Mouse (Mus musculus) erythroblast, adult 5-6 weeks (primary cell): ENCODE results near the gene Lyg1. TPM values are rescaled to one million over a fixed set of nuclear protein-coding genes. Genes with fewer than 3 reads are reported as not detected.
"Not testable (repeated sequence)": the region's sequence is repeated elsewhere in the genome, so short reads cannot be mapped to it uniquely, and the experiment has no call there.

ENCODE experiments used
- ATAC-seq: replicated peaks from 2 replicates; pipeline ENCODE4 v1.8.0; 2016; ENCODE audit warnings: moderate number of reproducible peaks, mild to moderate bottlenecking, moderate TSS enrichment, inconsistent platforms; ENCODE audit not compliant: poor library complexity, low FRiP score, severe bottlenecking
- total RNA-seq, 2 experiments: library from RNA; stranded (forward) in 1 of 2; stranded (reverse) in 1 of 2; fragments of 150-400 nt in 1 of 2; fragments of 200-764, 138-1000 nt in 1 of 2; gene quantifications; 2 replicates each; pipeline versions ENCODE4 v1.2.3 to v1.2.4; 2015 to 2017; ENCODE audit warnings: low replicate concordance in 2 of 2

Lyg1 gene
- total RNA-seq (2015; ENCODE audit: low replicate concordance) (not detected in 2 replicates), total RNA-seq (2017; ENCODE audit: low replicate concordance) (not detected in 2 replicates)

- ATAC-seq, result no peak
Observed at GRCm38 (mm10) chr1:37957659-37958058, at the start of gene Lyg1. Lyg1 (minus strand) TSS chr1:37957759.

- no peak for ATAC-seq
Observed at GRCm38 (mm10) chr1:38006741-38007140, 49.2 kb upstream of the Lyg1 start.

DNA sequence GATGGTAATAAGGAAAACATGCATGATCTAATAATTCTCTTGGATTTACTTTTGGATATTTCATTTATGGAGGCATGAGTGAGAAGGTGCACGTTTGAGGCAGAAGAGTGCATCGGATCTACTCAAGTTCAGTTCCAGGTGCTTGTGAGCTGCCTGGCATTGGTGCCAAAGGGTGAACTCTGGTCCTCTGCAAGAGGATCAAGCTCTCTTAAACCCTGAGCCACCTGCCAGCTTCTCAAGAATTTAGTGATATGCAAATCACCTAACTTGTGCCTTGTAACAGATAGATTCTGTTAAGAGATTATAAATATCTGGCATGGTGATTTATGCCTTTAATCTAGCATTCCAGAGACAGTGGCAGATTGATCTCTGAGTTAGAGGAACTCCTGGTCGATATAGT, 45.5 kb upstream of the Lyg1 start:
- no peak for ATAC-seq

- ATAC-seq, result no peak
Observed at GRCm38 (mm10) chr1:38001956-38002355, 44.4 kb upstream of the Lyg1 start.

GRCm38 (mm10) chr1:38000844-38001243, 43.3 kb upstream of the Lyg1 start:
- ATAC-seq, result no peak

DNA sequence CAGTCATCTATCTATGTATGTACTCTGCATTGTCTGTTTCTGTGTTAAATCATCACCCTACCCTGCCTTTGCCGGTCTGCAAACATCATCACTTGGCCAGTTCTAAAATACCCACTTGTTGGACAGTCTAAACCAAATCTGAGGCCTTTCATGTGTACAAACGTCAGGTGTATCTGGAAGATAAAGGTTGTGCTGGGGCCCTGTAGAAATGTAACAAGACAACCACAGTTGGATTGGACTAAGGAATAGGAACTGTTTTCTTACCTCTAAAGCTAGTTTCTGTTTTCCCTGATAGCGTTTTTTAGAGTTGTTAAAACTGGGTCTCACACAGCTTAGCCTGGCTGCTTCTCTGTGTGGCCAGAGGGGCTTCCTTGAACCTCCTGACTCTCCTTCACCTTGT, 42.0 kb upstream of the Lyg1 start:
- ATAC-seq, result no peak

- ATAC-seq, result no peak
Observed at GRCm38 (mm10) chr1:37998371-37999199, 41.0 kb upstream of the Lyg1 start.

- peak; percentile 79 for ATAC-seq
Observed at GRCm38 (mm10) chr1:37997867-37998266, 40.3 kb upstream of the Lyg1 start, which contains the start of the genes Txndc9 and Eif5b. Txndc9 (minus strand) TSS chr1:37997893. Eif5b (plus strand) TSS chr1:37998010.

DNA sequence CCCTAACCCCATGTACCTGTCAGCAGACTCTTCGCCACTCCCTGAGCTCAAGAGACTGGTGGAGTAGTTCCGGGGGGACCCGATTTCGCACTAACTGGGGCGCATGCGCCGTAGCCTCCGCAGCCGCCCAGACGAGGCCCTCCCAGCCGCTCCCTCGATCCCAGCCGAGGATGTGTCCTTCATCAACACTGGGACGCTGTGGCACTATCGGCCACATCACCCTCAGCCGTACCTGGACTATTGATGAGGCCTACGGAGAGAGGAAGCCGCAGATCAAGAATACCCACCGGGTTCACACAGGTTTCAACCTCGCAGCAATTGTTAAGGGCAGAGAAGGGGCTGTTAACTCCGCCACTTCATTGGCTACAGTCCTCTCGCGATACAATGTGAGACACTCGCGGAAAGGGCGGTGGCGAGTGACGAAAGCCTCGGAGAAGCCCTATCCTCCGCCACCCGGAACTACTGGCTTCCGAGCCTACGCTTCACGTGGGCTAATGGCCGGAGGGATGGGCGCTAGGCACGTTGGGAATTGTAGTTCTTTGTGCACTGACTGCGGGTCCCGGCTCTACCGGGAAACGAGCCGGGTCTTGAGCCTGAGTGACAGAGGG, 39.4 kb upstream of the Lyg1 start:
- ATAC-seq, result peak; percentile 90

GRCm38 (mm10) chr1:37996226-37996625, 38.7 kb upstream of the Lyg1 start:
- no peak for ATAC-seq

DNA sequence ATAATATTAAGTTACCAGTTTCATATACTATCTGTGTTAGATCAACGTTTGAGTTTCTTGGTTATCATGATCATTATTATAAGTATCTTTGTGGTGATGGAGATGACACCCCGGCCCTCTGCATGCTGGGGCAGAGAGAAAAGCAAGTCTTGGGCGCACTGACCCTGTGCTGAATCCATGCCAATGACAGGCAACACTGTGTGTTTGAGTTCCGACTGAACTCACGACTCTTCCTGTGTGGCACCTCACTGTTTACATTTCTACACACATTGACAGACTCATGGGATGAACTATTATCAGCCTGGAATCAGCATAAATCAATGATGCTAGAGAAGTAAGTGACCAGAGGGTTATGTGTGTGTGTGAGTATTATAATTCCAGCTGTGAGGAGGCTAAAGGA, 30.3 kb upstream of the Lyg1 start:
- ATAC-seq, result no peak

DNA sequence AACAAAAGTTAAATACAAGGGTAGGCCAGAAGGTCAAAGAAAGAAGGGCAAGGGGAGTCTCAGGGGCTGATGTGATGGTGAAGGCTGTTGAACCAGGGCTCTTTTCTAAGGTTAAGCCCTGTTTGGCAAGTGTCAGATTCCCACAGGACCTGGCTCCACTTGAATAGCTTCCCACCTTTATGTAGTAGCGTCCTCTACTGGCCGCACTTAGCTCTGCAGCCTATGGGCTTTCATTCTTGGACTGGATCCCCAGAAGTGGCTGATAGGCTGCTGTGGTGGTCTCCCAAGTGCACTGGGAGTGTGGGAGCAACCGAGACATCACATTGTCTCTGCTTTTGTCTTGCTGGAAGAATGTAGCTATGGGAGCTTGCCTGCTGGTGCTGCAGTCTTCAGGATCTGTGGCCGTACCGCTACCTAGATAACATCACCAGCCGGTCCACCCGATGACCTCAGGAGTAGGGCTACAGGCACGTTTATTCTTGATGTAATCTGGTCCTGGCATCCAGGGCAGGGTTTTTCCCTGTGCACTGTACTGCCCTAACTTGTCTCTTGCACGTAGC, 28.3 kb upstream of the Lyg1 start:
- ATAC-seq, result no peak

GRCm38 (mm10) chr1:37984326-37984725, 26.8 kb upstream of the Lyg1 start:
- no peak for ATAC-seq

GRCm38 (mm10) chr1:37977303-37977702, 19.7 kb upstream of the Lyg1 start:
- no peak for ATAC-seq

DNA sequence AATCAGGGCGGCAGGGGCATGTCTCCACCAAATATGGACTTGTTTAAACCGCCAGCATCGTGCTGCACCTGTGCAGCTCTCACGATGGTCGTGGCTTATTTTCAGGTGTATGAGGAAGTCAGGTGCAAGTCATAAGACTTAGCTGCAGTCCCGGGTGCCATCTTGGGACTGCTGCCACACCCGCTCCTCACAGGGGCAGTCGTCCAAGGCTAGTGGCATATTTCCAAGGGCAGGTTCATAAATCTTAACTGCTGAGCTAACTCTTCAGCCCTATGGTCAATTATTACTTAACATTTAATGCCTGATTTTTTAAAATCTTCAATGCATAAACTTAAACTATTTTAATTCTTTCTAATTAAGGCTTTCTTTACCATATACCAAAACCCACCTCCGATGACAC, 19.1 kb upstream of the Lyg1 start:
- not testable (repeated sequence) for ATAC-seq

DNA sequence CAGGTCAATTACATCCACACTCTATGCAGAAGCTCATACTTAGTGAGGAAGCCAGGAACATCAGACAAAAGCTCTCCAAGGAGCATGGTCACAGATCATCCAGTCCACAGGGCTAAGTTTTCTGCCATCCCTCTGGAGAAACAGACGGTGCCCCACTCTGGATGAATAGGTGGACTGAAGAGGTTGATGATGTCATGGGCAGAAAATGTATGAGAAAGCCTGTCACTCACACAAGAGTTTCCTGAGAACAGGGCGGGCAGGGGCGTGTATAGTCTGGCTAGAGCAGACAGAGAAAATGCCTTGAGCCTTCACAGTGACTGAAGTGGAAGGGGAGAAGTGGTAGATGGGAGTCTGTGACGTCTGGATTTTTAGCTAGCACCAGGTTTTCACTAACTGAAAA, 14.0 kb upstream of the Lyg1 start:
- no peak for ATAC-seq

DNA sequence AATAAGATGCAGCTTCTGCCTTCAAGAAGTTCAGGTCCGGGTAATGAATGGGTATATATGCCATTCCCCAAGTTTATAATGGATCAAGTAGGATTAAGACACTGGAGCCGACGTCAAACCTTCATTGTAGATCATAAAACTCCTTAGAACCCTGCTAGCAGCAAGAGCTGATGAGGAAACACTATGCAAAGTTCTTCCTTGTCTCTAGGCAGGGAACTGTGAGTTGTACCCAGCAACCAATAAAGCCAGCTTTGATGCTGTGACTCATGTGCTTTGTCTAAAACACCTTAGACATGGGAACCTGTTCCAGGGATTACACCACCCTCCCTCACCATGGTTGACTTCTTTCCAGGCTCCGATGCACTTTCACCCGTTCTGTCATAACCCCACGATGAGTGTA, 11.2 kb upstream of the Lyg1 start:
- ATAC-seq, result no peak

GRCm38 (mm10) chr1:37965571-37965970, 8.0 kb upstream of the Lyg1 start:
- no peak for ATAC-seq

DNA sequence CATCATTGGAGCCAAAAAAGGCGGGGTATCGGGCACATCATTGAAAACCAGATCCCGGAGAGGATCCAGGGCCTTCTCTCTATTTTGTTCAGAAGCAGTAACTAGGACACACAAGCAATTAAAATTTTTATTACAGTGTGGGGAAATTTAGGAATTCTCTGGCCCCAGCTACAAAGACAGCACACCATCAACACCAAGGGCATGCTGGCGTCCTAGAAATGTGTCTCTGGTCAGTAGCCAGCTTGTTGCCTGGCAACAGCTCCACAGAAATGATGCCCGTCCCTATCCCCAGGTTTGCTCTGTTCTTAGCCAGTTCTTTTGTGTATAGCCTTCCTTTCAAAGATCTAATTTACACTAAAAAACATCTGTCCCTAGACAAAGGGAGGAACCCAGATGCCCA, 1.9 kb upstream of the Lyg1 start:
- ATAC-seq, result no peak

DNA sequence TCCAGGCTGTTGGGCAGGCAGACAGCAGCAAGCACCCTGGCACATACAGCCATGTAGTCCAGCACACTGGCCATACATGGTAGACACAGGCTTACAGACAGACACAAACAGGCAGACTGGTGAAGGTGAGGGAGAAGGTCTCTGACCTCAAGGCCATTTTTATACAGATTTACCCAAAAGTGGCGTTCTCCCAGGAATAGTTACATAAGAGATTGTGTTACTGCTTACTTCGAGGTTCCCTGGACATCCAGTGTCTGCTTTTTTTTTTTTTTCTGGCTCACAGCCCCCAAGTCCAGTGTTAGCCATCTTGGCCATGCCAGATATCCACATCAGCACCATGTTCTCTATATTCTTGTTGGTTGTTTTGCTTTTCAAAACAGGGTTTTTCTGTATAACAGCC, 957 bp upstream of the Lyg1 start:
- no peak for ATAC-seq
